Mouse (Mus musculus): ENCODE measurements around the gene Mcpt2. TPM values are rescaled to one million over a fixed set of nuclear protein-coding genes. Genes with fewer than 3 reads are reported as not detected.

Mcpt2 gene
- polyA plus RNA-seq, 1 experiment from 2014 or later: not detected

DNA sequence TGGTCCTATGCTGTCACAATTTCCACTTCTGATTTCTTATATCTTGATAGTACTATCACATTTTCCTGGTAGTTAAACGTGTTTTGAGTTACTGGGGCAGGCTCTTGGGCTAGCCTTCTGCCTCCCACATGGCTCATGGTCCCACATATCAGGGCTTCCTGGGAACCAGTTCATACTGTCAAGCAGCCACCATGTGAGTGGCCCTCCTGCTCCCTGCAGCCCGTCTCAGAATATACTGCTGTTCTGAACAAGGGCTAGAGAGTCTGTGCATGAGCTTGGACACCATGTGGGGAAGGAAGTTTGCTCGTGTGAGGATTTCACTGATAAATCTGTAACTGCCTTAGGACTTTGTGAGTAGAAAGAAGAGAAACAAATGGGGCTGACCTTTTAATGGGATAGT, 44.9 kb downstream of the Mcpt2 start:
- no peak overlapping the region for H3K4me3 ChIP-seq
- 61% methylated on average over 3 of the region's 3 CpGs for WGBS
- H3K4me1 ChIP-seq: no peaks in the 10 kb centered on the region
- no peak for ATAC-seq (ENCODE audit: borderline replicate concordance, extremely low read depth, low FRiP score, low TSS enrichment)
- H3K36me3 ChIP-seq: no peaks in the 10 kb centered on the region
- H3K9me3 ChIP-seq: no peaks in the 10 kb centered on the region
- H3K27me3 ChIP-seq: no peaks in the 10 kb centered on the region
- H3K9ac ChIP-seq: no peak overlapping the region
- H3K27ac ChIP-seq: no peak overlapping the region
- H3K4me2 ChIP-seq: no peak overlapping the region

DNA sequence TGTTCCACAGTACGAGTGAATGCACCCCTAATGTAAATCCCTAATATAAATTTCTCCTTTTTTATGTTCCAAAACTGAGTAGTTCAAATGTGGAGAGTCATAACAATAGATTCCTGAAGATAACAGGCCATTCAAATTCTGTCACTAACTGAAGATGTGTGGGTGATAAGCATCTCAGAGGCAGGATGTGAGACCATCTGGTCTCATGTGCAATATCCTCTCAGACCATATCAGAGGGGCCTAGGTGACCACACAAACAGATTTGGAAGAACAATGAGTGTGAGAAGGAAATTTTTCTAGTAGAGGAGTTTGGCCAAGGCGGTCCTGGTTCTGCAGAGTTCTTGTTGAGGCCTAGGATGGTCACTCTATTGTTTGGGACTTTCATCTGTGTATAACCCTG, 51.5 kb downstream of the Mcpt2 start:
- Histone ChIP-seq H3K4me3 (no peak overlapping the region), H3K27me3 (no peaks in the 10 kb centered on the region), H3K4me1 (no peaks in the 10 kb centered on the region), H3K9me3 (no peaks in the 10 kb centered on the region), H3K27ac (no peak overlapping the region), H3K36me3 (no peaks in the 10 kb centered on the region), H3K4me2 (no peak overlapping the region), H3K9ac (no peak overlapping the region)
- WGBS: 61% methylated on average over 2 of the region's 2 CpGs
- ATAC-seq (ENCODE audit: borderline replicate concordance, extremely low read depth, low FRiP score, low TSS enrichment): no peak

Small RNAs within 50 kb of the gene (microRNA-seq; reads per million reads assigned to microRNA genes)
- gene Mir6949: not detected

Other genes starting within 250 kb of the Mcpt2 start
- 50.9 and 52.7 TPM in 2 replicates for gene Nfatc4, start 218.9 kb upstream of the Mcpt2 start, polyA plus RNA-seq (2015; fragmentation: Nextera tagmentation; extraction: Ambion mirVana)
- gene Nynrin, start 188.0 kb upstream of the Mcpt2 start, polyA plus RNA-seq (2015; fragmentation: Nextera tagmentation; extraction: Ambion mirVana): 19.5 and 19.7 TPM in 2 replicates
- gene Cbln3, start 157.6 kb upstream of the Mcpt2 start, polyA plus RNA-seq (2015; fragmentation: Nextera tagmentation; extraction: Ambion mirVana): 0.88 and 1.2 TPM in 2 replicates
- gene Khnyn, start 157.1 kb upstream of the Mcpt2 start, polyA plus RNA-seq (2015; fragmentation: Nextera tagmentation; extraction: Ambion mirVana): 18.3 and 18.8 TPM in 2 replicates
- 51.8 and 52.9 TPM in 2 replicates for gene Sdr39u1, start 141.7 kb upstream of the Mcpt2 start, polyA plus RNA-seq (2015; fragmentation: Nextera tagmentation; extraction: Ambion mirVana)
- 4.3 and 5.9 TPM in 2 replicates for gene Cma1, start 97.4 kb upstream of the Mcpt2 start, polyA plus RNA-seq (2015; fragmentation: Nextera tagmentation; extraction: Ambion mirVana)
- gene Cma2, start 91.1 kb upstream of the Mcpt2 start, polyA plus RNA-seq (2015; fragmentation: Nextera tagmentation; extraction: Ambion mirVana): not detected in 2 replicates
- not detected in 2 replicates for gene Mcpt1, start 24.1 kb upstream of the Mcpt2 start, polyA plus RNA-seq (2015; fragmentation: Nextera tagmentation; extraction: Ambion mirVana)
- not detected in 2 replicates for gene Mcpt9, start 11.5 kb upstream of the Mcpt2 start, polyA plus RNA-seq (2015; fragmentation: Nextera tagmentation; extraction: Ambion mirVana)
- gene Mcpt4, start 20.3 kb downstream of the Mcpt2 start, polyA plus RNA-seq (2015; fragmentation: Nextera tagmentation; extraction: Ambion mirVana): 0.14 and 0.40 TPM in 2 replicates
- gene Mcpt8, start 43.2 kb downstream of the Mcpt2 start, polyA plus RNA-seq (2015; fragmentation: Nextera tagmentation; extraction: Ambion mirVana): 1.1 and 1.6 TPM in 2 replicates
- not detected in 2 replicates for gene Ctsg, start 60.5 kb downstream of the Mcpt2 start, polyA plus RNA-seq (2015; fragmentation: Nextera tagmentation; extraction: Ambion mirVana)
- not detected in 2 replicates for gene Gzme, start 78.6 kb downstream of the Mcpt2 start, polyA plus RNA-seq (2015; fragmentation: Nextera tagmentation; extraction: Ambion mirVana)
- gene Gzmd, start 90.6 kb downstream of the Mcpt2 start, polyA plus RNA-seq (2015; fragmentation: Nextera tagmentation; extraction: Ambion mirVana): not detected in 2 replicates
- not detected in 2 replicates for gene Gzmg, start 117.5 kb downstream of the Mcpt2 start, polyA plus RNA-seq (2015; fragmentation: Nextera tagmentation; extraction: Ambion mirVana)
- not detected in 2 replicates for gene Gzmn, start 132.6 kb downstream of the Mcpt2 start, polyA plus RNA-seq (2015; fragmentation: Nextera tagmentation; extraction: Ambion mirVana)
- not detected in 2 replicates for gene Gzmf, start 169.4 kb downstream of the Mcpt2 start, polyA plus RNA-seq (2015; fragmentation: Nextera tagmentation; extraction: Ambion mirVana)
- gene Gzmc, start 192.6 kb downstream of the Mcpt2 start, polyA plus RNA-seq (2015; fragmentation: Nextera tagmentation; extraction: Ambion mirVana): not detected in 2 replicates
- 1.2 and 1.6 TPM in 2 replicates for gene Gzmb, start 220.2 kb downstream of the Mcpt2 start, polyA plus RNA-seq (2015; fragmentation: Nextera tagmentation; extraction: Ambion mirVana)

Measured in lung, embryonic 15.5 days (tissue).